Mouse (Mus musculus) megakaryocyte, embryonic 14.5 days (primary cell): ENCODE measurements at regions not wholly inside any gene's neighbourhood (a gene's known extent, or its start where the extent isn't known, plus 50 kb on each side); places are given as distances from the start of the nearest gene placed in this dataset.

Experiments
- H3K27me3 ChIP-seq: replicated peaks from 2 replicates; pipeline ENCODE3; 2012; ENCODE audit warnings: inconsistent platforms
- H3K36me3 ChIP-seq: replicated peaks from 2 replicates; pipeline ENCODE3; 2012; ENCODE audit warnings: low read length, inconsistent platforms, mixed read lengths
- H3K4me1 ChIP-seq: 2 replicates; pipeline ENCODE4 v1.6.1; 2012; ENCODE audit warnings: inconsistent platforms
- H3K4me3 ChIP-seq: replicated peaks from 2 replicates; pipeline ENCODE3; 2012; ENCODE audit warnings: moderate library complexity, mild to moderate bottlenecking, inconsistent platforms
- H3K9me3 ChIP-seq: 2 replicates; pipeline ENCODE4 v1.6.1; 2012; ENCODE audit warnings: inconsistent platforms
- FLI1 ChIP-seq: IDR thresholded peaks from 2 replicates; pipeline ENCODE4 v1.6.1; 2012; ENCODE audit warnings: low read length, inconsistent platforms, mixed read lengths
- GATA1 ChIP-seq: IDR thresholded peaks from 3 replicates; pipeline ENCODE4 v1.6.1; 2012; ENCODE audit warnings: mixed read lengths, low read length, inconsistent platforms, borderline replicate concordance

GRCm38 (mm10) chr5:111631572-111632161 lies 102.1 kb upstream of the Gm26897 start:
- Histone ChIP-seq H3K4me1 (peaks cover 19% of the 10 kb centered on the region; the same call in 1 of the 2 replicates), H3K9me3 (peaks cover 61% of the 10 kb centered on the region)

DNA sequence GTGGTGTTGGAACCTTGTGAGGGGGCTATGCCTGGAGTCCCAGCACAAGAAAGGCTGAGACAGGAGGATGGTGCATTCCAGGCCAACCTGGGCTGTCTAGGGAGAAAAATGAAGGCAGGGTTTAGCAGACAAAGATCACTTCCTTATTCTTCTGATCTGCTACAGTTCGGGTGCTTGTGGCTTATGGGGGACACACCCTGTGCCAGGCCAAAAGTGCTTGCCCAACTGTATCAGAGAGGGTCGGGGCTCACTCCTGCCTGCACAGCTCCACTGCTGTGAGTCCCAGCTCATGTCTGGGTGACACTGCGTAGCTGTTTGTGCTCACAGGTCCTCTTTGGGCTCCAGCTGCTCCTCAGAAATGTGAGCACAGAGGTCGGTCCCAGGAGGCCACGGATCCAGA lies 98.6 kb upstream of the Gm26897 start:
- Histone ChIP-seq H3K4me1 (peaks cover 8% of the 10 kb centered on the region; the same call in 1 of the 2 replicates), H3K9me3 (peaks cover 39% of the 10 kb centered on the region), H3K36me3 (no peaks in the 10 kb centered on the region), H3K4me3 (no peak overlapping the region), H3K27me3 (peaks cover 81% of the 10 kb centered on the region)
- TF ChIP-seq FLI1 (no peak), GATA1 (no peak)

More at GRCm38 (mm10) chr5:111631572-111632161, 102.1 kb upstream of the Gm26897 start:
- H3K27me3 ChIP-seq, result peaks cover 81% of the 10 kb centered on the region
- TF ChIP-seq FLI1 (no peak), GATA1 (no peak)
- H3K36me3 ChIP-seq, result no peaks in the 10 kb centered on the region
- H3K4me3 ChIP-seq, result no peak overlapping the region

DNA sequence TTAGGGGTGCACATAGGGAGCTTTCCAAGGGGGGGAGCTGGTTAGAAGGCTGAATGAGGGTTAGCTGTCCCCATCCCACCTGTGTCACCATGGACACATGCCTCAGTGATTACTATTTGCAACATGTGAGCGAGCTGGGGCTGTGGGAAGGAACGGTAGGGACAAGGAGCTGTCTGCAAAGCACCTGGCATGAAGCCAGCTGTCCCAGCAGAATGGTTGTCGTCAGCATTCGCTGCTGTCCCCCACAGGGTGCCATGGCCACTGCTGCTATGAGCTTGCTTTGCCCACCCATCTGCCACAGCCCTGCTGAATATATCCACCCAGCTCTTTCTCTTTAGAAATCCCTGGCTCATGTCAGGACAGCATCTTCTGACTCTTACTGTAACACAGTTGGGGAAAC lies 96.8 kb upstream of the Gm26897 start:
- Histone ChIP-seq H3K4me3 (no peak overlapping the region), H3K36me3 (no peaks in the 10 kb centered on the region), H3K4me1 (peaks cover 4% of the 10 kb centered on the region; the same call in 1 of the 2 replicates), H3K27me3 (peaks cover 83% of the 10 kb centered on the region), H3K9me3 (peaks cover 23% of the 10 kb centered on the region)
- TF ChIP-seq FLI1 (no peak), GATA1 (no peak)

- TF ChIP-seq FLI1 (no peak), GATA1 (no peak)
- Histone ChIP-seq H3K4me3 (no peak overlapping the region), H3K27me3 (peaks cover 82% of the 10 kb centered on the region), H3K4me1 (peaks cover 4% of the 10 kb centered on the region; the same call in 1 of the 2 replicates), H3K9me3 (peaks cover 16% of the 10 kb centered on the region), H3K36me3 (no peaks in the 10 kb centered on the region)
These were observed 95.4 kb upstream of the Gm26897 start for GRCm38 (mm10) chr5:111638306-111638705.

DNA sequence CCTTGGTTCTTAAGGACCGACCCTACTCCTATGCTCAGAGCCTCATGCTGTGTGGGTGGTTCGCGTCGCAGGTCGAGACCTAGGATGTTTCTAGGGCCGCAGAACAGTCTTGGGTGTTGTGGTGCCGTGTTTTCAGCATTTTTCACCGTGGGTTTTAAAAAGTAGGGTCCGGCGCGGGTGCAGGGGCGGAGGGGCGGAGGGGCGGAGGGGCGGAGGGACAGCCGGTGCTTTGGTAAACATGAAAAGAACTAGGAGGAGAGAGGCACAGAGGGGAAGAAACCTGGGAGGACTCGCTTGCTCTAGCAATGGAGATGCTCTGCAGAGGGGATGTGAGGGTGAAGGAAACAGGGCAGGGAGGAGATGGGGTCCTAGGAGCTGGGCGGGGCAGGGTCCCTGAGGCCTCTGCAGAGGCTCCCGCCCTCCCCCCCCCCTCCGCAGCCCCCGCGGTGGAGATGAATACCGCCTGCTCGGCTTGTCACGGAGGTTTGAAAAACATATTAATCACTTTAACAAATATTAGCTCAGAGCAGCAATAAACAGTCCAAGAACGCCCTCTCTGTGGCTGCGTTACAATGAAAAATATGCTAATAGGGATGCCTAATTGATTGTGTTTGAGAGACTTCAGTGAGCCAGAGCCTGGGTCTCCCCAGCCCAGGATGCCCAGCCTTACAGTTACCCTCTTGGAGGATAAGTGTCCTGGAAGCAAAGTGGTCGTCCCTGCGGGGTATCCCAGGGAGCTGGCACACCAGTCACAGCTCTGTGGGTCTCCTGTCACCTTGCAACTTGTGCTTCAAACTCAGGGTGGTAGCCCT lies 94.0 kb upstream of the Gm26897 start:
- Histone ChIP-seq H3K27me3 (peaks cover 85% of the 10 kb centered on the region), H3K36me3 (no peaks in the 10 kb centered on the region), H3K9me3 (peaks cover 9% of the 10 kb centered on the region; the same call in 1 of the 2 replicates), H3K4me3 (no peak overlapping the region), H3K4me1 (peaks cover 4% of the 10 kb centered on the region; the same call in 1 of the 2 replicates)
- TF ChIP-seq FLI1, result no peak
- no peak for TF ChIP-seq GATA1

DNA sequence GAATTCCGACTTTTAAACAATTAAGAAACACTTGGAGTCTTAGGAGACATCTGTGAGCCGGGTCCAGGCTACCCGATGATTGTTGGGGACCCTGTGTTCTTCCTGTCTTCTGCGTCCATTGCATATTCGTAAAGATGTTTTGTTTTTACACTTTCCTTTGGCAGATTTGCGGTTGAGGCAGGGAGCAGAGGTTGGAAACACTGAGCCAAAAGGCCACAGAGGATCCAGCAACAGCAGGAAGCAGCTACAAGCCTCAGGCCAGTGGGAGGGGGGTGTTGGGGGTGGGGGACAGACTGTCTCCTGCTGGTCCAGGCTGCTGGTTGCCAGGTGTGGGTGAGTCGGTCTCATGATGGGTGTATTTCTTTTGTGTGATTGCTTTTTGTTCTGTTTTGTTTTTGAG lies 92.7 kb upstream of the Gm26897 start:
- H3K9me3 ChIP-seq, result peaks cover 9% of the 10 kb centered on the region; the same call in 1 of the 2 replicates
- H3K4me3 ChIP-seq, result no peak overlapping the region
- no peaks in the 10 kb centered on the region for H3K36me3 ChIP-seq
- no peak for TF ChIP-seq GATA1
- TF ChIP-seq FLI1, result no peak
- H3K4me1 ChIP-seq, result peaks cover 4% of the 10 kb centered on the region; the same call in 1 of the 2 replicates
- peaks cover 76% of the 10 kb centered on the region for H3K27me3 ChIP-seq

- peaks cover 9% of the 10 kb centered on the region; the same call in 1 of the 2 replicates for H3K9me3 ChIP-seq
- TF ChIP-seq FLI1 (no peak), GATA1 (no peak)
- peaks cover 4% of the 10 kb centered on the region; the same call in 1 of the 2 replicates for H3K4me1 ChIP-seq
These were observed 92.0 kb upstream of the Gm26897 start for GRCm38 (mm10) chr5:111641685-111642084.

DNA sequence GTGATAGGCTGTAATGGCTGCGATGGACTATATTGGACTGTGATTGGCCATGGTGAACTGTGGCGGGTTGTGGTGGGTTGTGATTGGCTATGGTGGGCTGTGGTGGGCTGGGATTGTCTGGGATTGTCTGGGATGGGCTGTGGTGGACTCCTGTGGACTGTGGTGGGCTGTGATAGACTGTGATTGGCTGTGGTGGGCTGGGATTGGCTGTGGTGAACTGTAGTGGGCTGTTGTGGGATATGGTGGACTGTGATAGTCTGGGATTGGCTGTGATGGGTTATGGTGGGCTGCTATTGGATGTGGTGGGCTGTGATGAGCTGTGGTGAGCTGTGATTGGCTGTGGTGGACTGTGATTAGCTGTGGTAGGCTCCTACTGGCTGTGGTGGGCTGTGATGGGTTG lies 89.6 kb upstream of the Gm26897 start:
- peaks cover 2% of the 10 kb centered on the region; the same call in 1 of the 2 replicates for H3K4me1 ChIP-seq
- H3K36me3 ChIP-seq, result no peaks in the 10 kb centered on the region
- H3K4me3 ChIP-seq, result no peak overlapping the region
- H3K27me3 ChIP-seq, result peaks cover 67% of the 10 kb centered on the region
- peaks cover 9% of the 10 kb centered on the region; the same call in 1 of the 2 replicates for H3K9me3 ChIP-seq
- TF ChIP-seq GATA1 (no peak), FLI1 (no peak)

More at GRCm38 (mm10) chr5:111641685-111642084, 92.0 kb upstream of the Gm26897 start:
- peaks cover 75% of the 10 kb centered on the region for H3K27me3 ChIP-seq
- no peak overlapping the region for H3K4me3 ChIP-seq
- H3K36me3 ChIP-seq, result no peaks in the 10 kb centered on the region

DNA sequence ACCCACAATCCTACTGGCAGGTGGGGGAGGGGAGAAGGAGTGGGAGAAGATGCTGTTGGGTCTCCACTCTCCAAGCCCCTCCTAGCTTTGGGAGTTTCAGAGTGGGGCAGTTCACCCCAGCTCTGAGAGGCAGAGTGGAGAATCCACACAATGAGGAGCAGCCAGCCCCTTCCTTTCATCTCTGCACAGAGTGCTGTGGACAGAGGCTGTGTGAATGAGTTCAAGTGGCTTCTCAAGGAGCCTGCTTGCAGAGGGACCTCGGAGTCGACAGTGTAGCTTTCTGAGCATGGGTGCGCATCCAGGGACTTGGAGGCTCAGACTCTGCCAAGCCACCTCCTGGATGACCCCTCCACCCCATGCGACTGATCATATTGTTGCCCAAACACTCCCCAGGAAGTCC lies 88.9 kb upstream of the Gm26897 start:
- Histone ChIP-seq H3K4me3 (no peak overlapping the region), H3K36me3 (no peaks in the 10 kb centered on the region), H3K27me3 (peaks cover 64% of the 10 kb centered on the region), H3K4me1 (no peaks in the 10 kb centered on the region), H3K9me3 (peaks cover 9% of the 10 kb centered on the region; the same call in 1 of the 2 replicates)
- TF ChIP-seq GATA1 (no peak), FLI1 (no peak)
